Mouse (Mus musculus): ENCODE results near the gene Rasgrp1.

DNA sequence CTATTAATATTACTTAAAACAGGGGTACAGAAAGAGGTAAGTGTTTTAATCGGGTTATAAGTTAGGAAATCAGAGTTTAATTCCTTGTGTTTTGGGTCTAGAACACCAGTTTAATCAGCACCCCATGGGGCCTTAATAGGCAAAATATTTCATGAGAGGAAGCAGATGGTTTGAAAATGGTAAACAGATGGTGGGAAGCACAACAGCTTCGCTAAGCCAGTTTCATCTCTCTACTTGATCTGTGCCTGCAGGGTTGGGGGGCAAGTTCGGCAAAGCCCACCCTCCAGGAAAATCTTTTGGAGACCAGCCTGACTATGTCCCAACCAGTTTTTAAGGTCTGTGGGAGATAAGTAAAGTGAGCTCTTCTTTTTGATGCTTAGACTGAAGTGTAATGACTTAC, 23.7 kb upstream of the Rasgrp1 start:
- TF ChIP-seq USF1 (IDR thresholded peaks at IDR 0.05; ENCODE audit: low read depth) (no peak), POLR2A (IDR thresholded peaks at IDR 0.05; ENCODE audit: insufficient read length, low read depth) (no peak), POLR2AphosphoS2 (IDR thresholded peaks at IDR 0.05; ENCODE audit: insufficient read length, low read depth) (no peak)

All from myocyte (in vitro differentiated cells).